Mouse (Mus musculus) midbrain, embryonic 13.5 days (tissue): ENCODE measurements around the gene Thada. TPM values are rescaled to one million over a fixed set of nuclear protein-coding genes. Genes with fewer than 3 reads are reported as not detected.

ENCODE experiments used
- ATAC-seq: fragments of 200-750 bp; cut with Nextera tagmentation; 2 replicates; pipeline ENCODE4 v1.8.0; 2017; ENCODE audit warnings: mild to moderate bottlenecking, moderate TSS enrichment, moderate library complexity
- H3K27ac ChIP-seq: fragments of 300-500 bp; sonication (generic); 2 replicates; pipeline ENCODE4 v1.5.1; 2015; ENCODE audit warnings: inconsistent platforms, mild to moderate bottlenecking, moderate library complexity
- H3K27me3 ChIP-seq: fragments of 300-500 bp; sonication (generic); 2 replicates; pipeline ENCODE4 v1.6.1; 2015; ENCODE audit warnings: mild to moderate bottlenecking, inconsistent platforms
- H3K36me3 ChIP-seq: fragments of 300-500 bp; sonication (generic); 2 replicates; pipeline ENCODE4 v1.6.1; 2015; ENCODE audit warnings: mild to moderate bottlenecking, inconsistent platforms
- H3K4me1 ChIP-seq: fragments of 300-500 bp; sonication (generic); replicated peaks from 2 replicates; pipeline ENCODE4 v1.6.1; 2015; ENCODE audit warnings: inconsistent platforms
- H3K4me2 ChIP-seq: fragments of 300-500 bp; sonication (generic); replicated peaks from 2 replicates; pipeline ENCODE4 v1.6.1; 2015; ENCODE audit warnings: moderate library complexity, mild to moderate bottlenecking, inconsistent platforms
- H3K4me3 ChIP-seq: fragments of 300-500 bp; sonication (generic); replicated peaks from 2 replicates; pipeline ENCODE4 v1.5.1; 2015; ENCODE audit warnings: mild to moderate bottlenecking, inconsistent platforms
- H3K9ac ChIP-seq: fragments of 300-500 bp; sonication (generic); replicated peaks from 2 replicates; pipeline ENCODE4 v1.6.1; 2015; ENCODE audit warnings: mild to moderate bottlenecking, inconsistent platforms
- H3K9me3 ChIP-seq: fragments of 300-500 bp; sonication (generic); 2 replicates; pipeline ENCODE4 v1.6.1; 2016; ENCODE audit warnings: mild to moderate bottlenecking, inconsistent platforms
- WGBS: fragments of 180-500 bp; shearing (Covaris S2); methylation state at CpG from one replicate; pipeline ENCODE4 v1.1.7; 2015; 5-methylcytosine and 5-hydroxymethylcytosine counted together
- polyA plus RNA-seq: library from polyadenylated mRNA; unstranded; fragments of >200 nt; fragmentation: Nextera tagmentation; extraction: Ambion mirVana; gene quantifications from 2 replicates; pipeline ENCODE4 v1.2.1, GENCODE M21; 2015

The Thada gene
- polyA plus RNA-seq, 1 experiment from 2014 or later: 7.6 TPM

DNA sequence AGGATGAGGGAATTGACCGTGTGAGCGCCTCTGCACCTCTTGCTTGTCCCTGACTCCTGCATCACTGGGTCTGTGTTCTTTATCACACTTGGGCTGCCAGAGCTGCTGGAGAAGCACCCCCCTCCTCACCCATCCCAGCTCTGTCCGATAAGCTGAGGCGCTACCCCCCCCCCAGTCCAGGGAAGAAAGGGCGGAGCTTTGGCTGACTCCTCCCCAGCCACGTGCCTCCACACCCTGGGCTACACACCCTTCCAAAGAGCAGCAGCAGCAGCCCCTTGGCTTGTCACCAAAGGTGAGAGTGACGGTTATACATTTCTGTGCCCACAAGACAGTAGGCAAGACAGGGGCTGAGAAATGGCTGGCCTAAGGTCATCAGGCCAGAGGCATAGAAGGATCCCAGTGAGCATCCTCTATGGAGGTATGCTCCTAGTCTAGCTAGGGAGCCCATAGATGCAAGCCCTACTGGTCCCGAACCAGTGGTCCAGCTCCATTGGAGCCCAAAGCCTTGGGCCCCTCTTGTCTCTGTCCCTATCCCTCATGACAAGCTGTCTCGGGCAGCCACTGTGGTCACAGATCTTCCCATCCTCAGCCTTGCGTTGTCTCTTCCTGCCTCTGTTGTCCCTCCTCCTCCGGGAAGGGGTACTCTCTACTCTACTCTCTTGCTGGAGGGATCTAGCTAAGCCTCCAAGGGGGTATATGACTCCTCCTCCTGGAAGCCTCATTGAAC lies 311.5 kb downstream of the Thada start:
- no peak for ATAC-seq

DNA sequence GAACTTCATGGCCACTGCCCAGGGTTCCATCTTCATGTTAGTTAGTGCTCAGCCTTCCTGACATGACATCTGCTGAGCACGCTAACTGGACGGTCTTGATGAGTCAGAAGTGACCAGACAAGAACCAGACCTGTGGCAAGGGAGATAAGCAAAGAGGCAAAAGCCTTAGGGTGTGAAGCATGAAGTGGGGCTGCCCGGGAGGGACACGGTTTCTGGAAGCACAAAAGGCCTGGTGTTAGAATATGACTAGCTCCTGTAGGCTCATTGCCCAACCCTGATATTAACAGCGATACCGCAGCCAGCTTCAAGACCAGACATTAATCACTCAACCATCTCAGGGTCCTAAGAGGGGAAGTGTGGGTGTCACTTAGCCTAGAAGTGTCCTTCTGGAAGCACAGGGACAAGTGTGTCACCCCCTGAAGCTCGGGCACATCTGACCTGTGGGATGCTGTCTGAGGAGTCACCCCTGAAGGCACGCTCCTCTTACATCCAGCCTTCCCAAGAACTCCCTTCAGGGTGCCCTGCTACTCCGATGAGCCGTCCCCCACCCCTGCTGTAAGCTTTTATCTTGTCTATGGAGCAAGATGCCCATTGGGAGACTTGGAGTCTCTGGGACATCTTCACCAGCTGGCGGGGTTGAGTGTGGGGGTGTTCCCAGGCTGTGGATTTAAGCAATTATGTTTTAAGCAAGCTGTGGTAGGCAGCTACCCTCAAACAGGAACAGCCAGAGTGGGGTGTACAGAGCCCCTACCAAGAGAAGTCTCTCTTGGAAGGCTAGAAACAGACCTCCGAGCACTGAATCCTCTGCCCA lies 312.8 kb downstream of the Thada start:
- Histone ChIP-seq H3K4me1 (peaks cover 20% of the 10 kb centered on the region), H3K27me3 (peaks cover 21% of the 10 kb centered on the region; the same call in 1 of the 2 replicates), H3K36me3 (no peaks in the 10 kb centered on the region), H3K4me3 (no peak overlapping the region), H3K27ac (no peak overlapping the region), H3K4me2 (no peak overlapping the region), H3K9me3 (no peaks in the 10 kb centered on the region), H3K9ac (no peak overlapping the region)
- ATAC-seq: no peak
- WGBS: 86% methylated on average over 12 of the region's 12 CpGs

More for the DNA sequence above, 311.5 kb downstream of the Thada start:
- H3K4me2 ChIP-seq: no peak overlapping the region
- peaks cover 8% of the 10 kb centered on the region for H3K4me1 ChIP-seq
- 88% methylated on average over 11 of the region's 11 CpGs for WGBS
- H3K36me3 ChIP-seq: no peaks in the 10 kb centered on the region
- H3K9me3 ChIP-seq: no peaks in the 10 kb centered on the region
- no peak overlapping the region for H3K27ac ChIP-seq
- no peak overlapping the region for H3K4me3 ChIP-seq
- no peak overlapping the region for H3K9ac ChIP-seq
- peaks cover 21% of the 10 kb centered on the region; the same call in 1 of the 2 replicates for H3K27me3 ChIP-seq

DNA sequence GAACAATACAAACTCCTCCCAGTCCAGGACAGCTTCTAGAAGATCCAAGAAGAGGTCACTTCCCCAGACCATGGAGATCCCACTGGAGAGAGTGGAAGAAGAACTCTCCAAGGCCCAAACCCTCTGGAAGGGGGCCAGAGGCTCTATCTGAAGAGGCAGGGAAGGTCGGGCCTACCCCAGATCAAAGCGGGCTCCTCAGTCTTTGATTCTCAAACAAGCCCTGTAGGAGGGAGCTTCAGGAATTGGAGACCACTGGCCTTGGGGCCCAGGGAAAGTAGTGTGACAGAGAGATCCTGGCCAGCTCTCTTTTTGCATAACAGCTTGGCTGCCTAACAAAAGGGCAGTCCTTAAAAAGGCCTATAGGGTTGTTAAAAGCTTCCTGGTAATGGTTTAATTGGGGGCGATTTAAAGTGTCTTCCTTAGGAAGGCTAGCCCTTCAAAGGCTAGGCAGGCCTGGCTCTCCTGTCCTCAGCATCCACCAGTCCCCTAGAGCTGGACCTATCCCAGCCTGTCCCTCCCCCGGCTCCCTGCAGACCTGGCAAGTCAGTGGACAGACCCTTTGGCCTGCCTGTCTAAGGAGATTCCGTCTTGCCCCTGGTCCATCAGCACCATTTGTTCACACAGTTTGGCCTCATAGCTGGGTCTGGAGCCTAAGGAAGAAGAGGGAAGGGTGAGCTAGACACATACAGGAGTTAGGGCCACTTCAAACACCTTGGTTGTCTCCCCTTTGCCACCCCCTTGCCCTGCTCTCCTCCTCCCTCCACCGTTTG lies 313.6 kb downstream of the Thada start:
- Histone ChIP-seq H3K9me3 (no peaks in the 10 kb centered on the region), H3K27me3 (peaks cover 19% of the 10 kb centered on the region; the same call in 1 of the 2 replicates), H3K36me3 (no peaks in the 10 kb centered on the region), H3K4me1 (peaks cover 26% of the 10 kb centered on the region), H3K4me2 (no peak overlapping the region), H3K9ac (no peak overlapping the region), H3K27ac (no peak overlapping the region), H3K4me3 (no peak overlapping the region)
- no peak for ATAC-seq
- WGBS: 34% methylated on average over 6 of the region's 6 CpGs

DNA sequence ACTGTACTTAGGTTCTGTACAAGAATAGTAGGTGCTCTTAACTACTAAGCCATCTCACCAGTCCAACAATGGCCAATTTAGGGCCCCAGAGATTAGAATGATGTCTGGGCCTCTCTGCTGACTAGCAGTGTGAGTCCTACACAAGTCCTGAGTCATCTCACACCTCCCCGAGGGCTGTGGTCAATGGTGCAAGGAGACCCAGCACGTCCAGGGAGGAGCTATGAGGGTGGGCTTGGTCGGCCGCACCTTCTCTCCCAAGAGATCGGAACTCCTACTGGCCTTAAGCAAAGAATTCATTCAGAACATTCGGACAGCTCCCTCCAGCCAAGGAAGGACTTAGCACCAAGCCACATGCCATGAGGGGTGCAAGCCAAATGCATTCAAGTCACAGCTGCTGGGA lies 314.7 kb downstream of the Thada start:
- Histone ChIP-seq H3K27me3 (peaks cover 12% of the 10 kb centered on the region; the same call in 1 of the 2 replicates), H3K27ac (no peak overlapping the region), H3K9ac (no peak overlapping the region), H3K4me2 (no peak overlapping the region), H3K4me1 (peaks cover 32% of the 10 kb centered on the region), H3K36me3 (no peaks in the 10 kb centered on the region), H3K9me3 (no peaks in the 10 kb centered on the region), H3K4me3 (no peak overlapping the region)
- WGBS: 86% methylated on average over 6 of the region's 6 CpGs
- no peak for ATAC-seq

DNA sequence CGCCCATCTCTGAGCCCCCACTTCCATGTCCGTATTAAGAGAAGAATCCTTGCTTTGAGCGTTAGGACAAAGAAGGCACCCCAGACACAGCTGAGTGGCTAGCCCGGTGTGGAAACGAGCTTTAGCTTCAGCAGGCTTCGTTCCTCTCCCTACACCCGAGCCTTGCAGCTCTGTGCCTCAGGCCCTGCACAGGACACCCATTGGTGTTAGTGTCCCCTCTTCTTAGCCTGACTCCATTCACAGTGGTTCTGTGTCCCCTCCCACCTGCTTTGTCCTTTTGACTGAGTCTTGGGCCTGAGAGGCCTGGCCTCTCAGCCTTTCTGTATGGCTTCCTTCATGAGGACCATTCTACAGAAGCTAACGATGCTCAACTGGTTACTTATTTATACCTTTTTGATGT lies 315.7 kb downstream of the Thada start:
- no peak overlapping the region for H3K4me3 ChIP-seq
- WGBS: 41% methylated on average over 8 of the region's 8 CpGs
- H3K9ac ChIP-seq: no peak overlapping the region
- no peak overlapping the region for H3K4me2 ChIP-seq
- H3K27me3 ChIP-seq: peaks cover 3% of the 10 kb centered on the region; the same call in 1 of the 2 replicates
- peaks cover 38% of the 10 kb centered on the region for H3K4me1 ChIP-seq
- H3K9me3 ChIP-seq: no peaks in the 10 kb centered on the region
- no peak for ATAC-seq
- no peak overlapping the region for H3K27ac ChIP-seq
- H3K36me3 ChIP-seq: no peaks in the 10 kb centered on the region

DNA sequence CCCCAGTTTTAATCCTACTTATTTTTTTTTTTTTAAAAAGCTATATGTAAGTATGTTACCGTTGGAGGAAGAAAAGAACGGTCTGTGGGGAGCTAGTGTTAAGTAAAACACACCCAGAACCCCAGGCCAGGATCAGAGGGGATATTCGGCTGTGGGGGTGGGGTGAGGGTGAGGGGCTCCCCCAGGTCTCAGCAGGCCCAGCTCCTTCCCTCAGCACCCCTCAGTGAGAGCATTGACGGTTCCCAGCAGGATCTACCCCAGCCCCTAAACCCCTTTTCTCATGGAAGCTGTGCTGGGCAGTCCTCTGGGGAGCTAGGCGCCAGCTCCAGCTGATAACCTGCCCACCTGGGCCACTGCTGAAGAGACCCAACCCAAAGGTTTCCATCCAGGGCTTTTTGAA lies 316.4 kb downstream of the Thada start:
- no peaks in the 10 kb centered on the region for H3K9me3 ChIP-seq
- WGBS: 35% methylated on average over 5 of the region's 5 CpGs

DNA sequence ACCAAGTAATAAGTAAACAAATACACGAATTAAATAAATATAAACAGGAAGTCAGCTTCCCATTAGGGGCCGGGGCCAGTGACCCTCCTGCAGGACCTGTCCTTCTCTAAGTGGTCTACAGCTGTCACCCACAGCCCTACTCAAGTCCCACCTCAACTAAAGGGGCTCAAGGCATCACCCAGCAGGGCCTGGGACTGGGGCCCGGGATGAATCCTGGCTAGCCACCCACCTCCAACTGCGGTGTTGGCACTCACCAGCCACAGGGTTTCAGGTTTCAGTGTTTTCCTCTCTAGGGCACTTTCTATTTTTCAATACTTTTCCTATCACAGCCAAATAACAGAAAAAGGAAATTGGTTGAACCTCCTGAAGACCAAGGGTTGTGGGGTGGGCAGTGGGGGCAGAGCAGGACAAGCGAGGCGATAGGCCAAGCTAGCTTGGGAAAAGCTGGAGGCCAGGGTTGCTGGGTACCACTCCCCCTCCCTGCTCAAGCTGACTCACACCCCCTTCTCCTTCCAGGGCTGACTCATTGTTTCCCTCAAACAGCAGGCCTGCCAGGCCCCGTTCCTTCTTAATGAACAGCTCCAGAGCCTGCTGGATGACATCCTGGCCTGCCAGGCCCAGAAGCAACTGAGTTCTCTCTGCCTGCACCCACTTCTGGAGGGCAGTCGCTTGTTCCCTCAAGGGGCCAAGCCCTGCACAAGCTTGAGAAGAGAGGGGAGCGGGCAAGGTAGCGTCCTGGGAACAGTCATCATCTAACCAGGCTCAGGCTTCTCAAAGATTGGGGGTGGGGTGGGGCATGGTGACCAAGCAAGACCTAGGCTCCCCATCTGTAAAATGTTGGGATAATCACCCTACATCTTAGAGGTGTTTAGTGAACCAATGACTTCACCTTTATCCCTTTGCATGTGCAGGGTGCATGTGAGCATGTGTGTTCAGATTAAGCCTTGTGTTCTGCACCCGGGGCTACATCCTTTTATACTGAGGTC lies 317.2 kb downstream of the Thada start:
- H3K9ac ChIP-seq: 0 out of 2 replicates have a peak overlapping the region, but pooled peaks have one; percentile 14
- H3K27me3 ChIP-seq: peaks cover 7% of the 10 kb centered on the region; the same call in 1 of the 2 replicates
- peak; percentile 46 for ATAC-seq
- H3K36me3 ChIP-seq: no peaks in the 10 kb centered on the region
- H3K27ac ChIP-seq: no peak overlapping the region
- no peak overlapping the region for H3K4me3 ChIP-seq
- H3K4me2 ChIP-seq: no peak overlapping the region
- 26% methylated on average over 11 of the region's 11 CpGs for WGBS
- H3K9me3 ChIP-seq: no peaks in the 10 kb centered on the region
- H3K4me1 ChIP-seq: peaks cover 38% of the 10 kb centered on the region

More for the DNA sequence above, 316.4 kb downstream of the Thada start:
- no peak overlapping the region for H3K4me2 ChIP-seq
- H3K27me3 ChIP-seq: peaks cover 7% of the 10 kb centered on the region; the same call in 1 of the 2 replicates
- no peak for ATAC-seq
- H3K9ac ChIP-seq: no peak overlapping the region
- H3K36me3 ChIP-seq: no peaks in the 10 kb centered on the region
- H3K4me1 ChIP-seq: peaks cover 38% of the 10 kb centered on the region
- no peak overlapping the region for H3K27ac ChIP-seq
- no peak overlapping the region for H3K4me3 ChIP-seq

DNA sequence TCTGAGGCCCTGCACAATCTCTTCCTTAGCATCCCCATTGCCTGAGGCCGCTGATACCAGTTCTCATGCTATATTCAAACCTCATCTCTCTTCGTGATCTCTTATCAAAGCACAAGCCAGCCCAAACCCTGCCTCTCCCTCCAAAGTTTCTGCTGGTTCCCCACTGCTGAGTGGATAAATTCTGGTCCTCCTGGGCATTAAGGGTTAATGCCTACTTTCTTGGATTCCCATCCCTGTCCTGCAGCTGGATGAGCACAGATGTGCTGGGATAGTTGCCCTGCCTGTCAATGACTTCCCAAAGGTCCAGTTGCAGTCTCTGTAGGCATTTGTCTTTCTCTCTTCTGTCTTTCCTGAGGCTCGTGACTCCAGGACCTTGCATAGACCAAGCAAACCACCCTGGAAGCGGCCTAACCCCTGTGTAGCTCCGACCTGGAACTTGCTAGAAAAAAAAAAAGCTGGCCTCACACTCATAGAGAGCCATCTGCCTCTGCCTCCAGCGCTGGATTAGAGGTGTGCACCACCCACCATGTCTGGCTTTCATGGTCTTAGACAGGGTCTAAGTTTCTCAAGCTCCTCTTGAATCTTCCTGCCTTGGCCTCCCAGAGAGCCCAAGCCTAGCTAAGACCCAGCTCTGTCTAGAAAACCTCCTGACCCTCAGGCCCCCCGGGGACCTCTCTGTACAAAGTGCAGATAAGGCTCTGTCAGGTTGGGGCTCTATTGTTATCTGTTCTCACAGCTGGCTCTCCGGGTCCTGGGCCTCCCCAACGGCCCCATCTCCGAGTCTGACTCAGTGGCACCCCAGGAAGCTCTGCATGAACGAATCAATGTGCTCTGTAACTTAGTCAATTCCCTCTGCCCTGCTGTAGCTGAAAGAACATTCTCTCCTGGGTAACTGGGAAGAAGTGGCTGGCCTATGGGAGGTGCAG lies 318.6 kb downstream of the Thada start:
- WGBS: 50% methylated on average over 11 of the region's 11 CpGs
- Histone ChIP-seq H3K4me2 (no peak overlapping the region), H3K27ac (no peak overlapping the region), H3K4me3 (no peak overlapping the region), H3K4me1 (peaks cover 38% of the 10 kb centered on the region), H3K27me3 (peaks cover 7% of the 10 kb centered on the region; the same call in 1 of the 2 replicates), H3K9ac (no peak overlapping the region), H3K9me3 (no peaks in the 10 kb centered on the region), H3K36me3 (no peaks in the 10 kb centered on the region)
- ATAC-seq: no peak

DNA sequence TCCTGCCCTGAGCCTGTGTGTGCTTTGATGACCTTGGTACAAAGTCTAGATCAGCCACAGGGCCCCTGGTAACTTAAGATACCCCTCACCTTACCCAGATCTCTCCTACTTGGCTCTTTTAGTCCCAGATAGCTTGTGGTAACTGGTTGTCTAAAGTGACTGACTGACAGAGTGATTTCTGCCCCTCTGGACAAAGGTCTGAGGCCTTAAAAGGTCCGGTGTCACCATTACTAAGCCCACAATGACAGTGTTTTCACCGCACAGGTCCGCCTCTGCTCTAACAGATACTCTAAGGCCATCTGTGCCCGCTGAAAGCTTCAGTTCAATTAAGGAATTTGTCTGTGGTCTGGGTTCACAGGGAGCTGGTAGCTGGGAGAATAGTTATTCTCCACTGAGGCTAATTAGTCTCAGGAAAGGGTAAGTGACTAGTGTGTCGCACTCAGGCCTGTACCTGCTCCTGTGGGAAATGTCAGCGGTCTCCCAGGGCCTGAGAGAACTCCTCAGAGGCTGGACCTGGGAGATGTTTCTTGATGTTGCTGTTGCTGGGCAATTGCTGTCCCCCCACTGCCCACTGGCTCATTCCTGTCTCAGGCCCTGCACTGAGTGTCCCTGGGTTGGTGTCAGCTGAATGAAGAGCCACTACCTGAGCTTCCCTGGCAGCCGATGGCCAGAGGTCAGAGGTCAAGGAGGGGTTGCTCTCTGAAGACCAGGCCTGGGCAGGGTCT lies 319.4 kb downstream of the Thada start:
- WGBS: 47% methylated on average over 7 of the region's 7 CpGs
- H3K4me2 ChIP-seq: no peak overlapping the region
- H3K27me3 ChIP-seq: peaks cover 7% of the 10 kb centered on the region; the same call in 1 of the 2 replicates
- no peak for ATAC-seq
- H3K9me3 ChIP-seq: no peaks in the 10 kb centered on the region
- no peak overlapping the region for H3K9ac ChIP-seq
- no peaks in the 10 kb centered on the region for H3K36me3 ChIP-seq
- no peak overlapping the region for H3K4me3 ChIP-seq
- H3K27ac ChIP-seq: no peak overlapping the region
- H3K4me1 ChIP-seq: peaks cover 38% of the 10 kb centered on the region
